ENCODE assay signal across 17 mouse cellular contexts in the genomic region with DNA sequence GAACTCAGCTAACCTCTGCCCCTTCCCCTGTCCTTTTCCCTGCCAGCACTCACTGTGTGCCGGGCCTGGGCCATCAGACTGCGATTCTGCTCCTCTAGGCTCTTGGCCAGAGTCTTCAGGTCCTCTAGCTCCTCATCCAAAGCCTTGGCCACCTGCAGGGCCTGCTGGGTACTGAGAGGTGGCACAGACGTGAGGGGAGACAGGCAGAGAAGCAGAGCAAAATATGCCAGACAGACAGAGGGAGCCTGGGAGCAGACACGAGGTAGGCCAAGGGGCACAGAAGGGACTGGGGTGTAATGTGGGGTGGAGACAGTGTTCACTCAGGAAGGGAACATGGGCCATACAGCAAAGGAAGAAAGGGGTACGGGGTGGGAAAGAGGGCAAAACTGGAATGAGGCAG. TPM values are rescaled to one million over a fixed set of nuclear protein-coding genes. Genes with fewer than 3 reads are reported as not detected.
DNase-seq lines count a peak whose midpoint lies in the region; ATAC-seq lines count a peak whose summit lies in the region.
"Had no signal": no experiment of that assay in that cellular context is flagged by ENCODE, and none has a peak within 500 bp of the region (broad histone marks: within the 10 kb centered on the region; RNA-seq: fewer than 3 reads in every experiment).

No protein-coding gene starts in this region.

- DNase-seq in cerebellum, adult 11-12 months = peak; percentile 82
- DNase-seq in cerebellum, postnatal 4 days (ENCODE audit: low spot score in 2 of 2) = no peak
- peak; percentile 36 for DNase-seq in left cerebral cortex, postnatal 4 days
- no peak for DNase-seq in left cerebral cortex, postnatal 14 days (ENCODE audit: low spot score in 2 of 2)
- peak; percentile 61 to 70 for DNase-seq in cerebellum, adult 18-20 months
- DNase-seq in limb, embryonic 10.5 days (ENCODE audit: low spot score) = no peak
- no peak for DNase-seq in right cerebral cortex, postnatal 14 days

- peaks cover 68% of the 10 kb centered on the region for H3K4me1 ChIP-seq in limb, embryonic 10.5 days

- H3K27me3 ChIP-seq in limb, embryonic 10.5 days (ENCODE audit: low read depth, poor library complexity, severe bottlenecking) = peaks cover 63% of the 10 kb centered on the region

- WGBS in limb, embryonic 10.5 days = 62% methylated on average over 5 of the region's 5 CpGs

- H3K27ac ChIP-seq in limb, embryonic 10.5 days = peak overlapping the region; percentile 50
- H3K27ac ChIP-seq: liver, embryonic 14.5 days had no signal

- ATAC-seq in activated CD4-positive, CD25-positive, alpha-beta regulatory T cell, adult 4 months = no peak
- ATAC-seq: forebrain, embryonic 16.5 days; inflammation-experienced regulatory T-cells, adult 6 months had no signal

- no peaks in the 10 kb centered on the region for H3K36me3 ChIP-seq in limb, embryonic 10.5 days

- no peaks in the 10 kb centered on the region for H3K9me3 ChIP-seq in limb, embryonic 10.5 days (replicated peaks)

- H3K4me3 ChIP-seq in limb, embryonic 10.5 days = no peak overlapping the region

- intact Hi-C loops in left cerebral cortex, postnatal 4 days (cut with DNase I) = no loop called here
- intact Hi-C loops in left cerebral cortex, postnatal 14 days (cut with DNase I) = no loop called here

RNA-seq across cellular contexts. Expression of a gene that starts 11.3 kb away (rescaled TPM):
- 1 to 10 TPM; 1.1 to 1.9 TPM for total RNA-seq in left cerebral cortex, postnatal 4 days (2021)
- 1 to 10 TPM; 3.0 to 3.5 TPM for total RNA-seq in left cerebral cortex, postnatal 14 days (2021)
- 0.45 and 0.68 TPM in 2 replicates for polyA plus RNA-seq in limb, embryonic 10.5 days (2016; fragmentation: Nextera tagmentation; extraction: Ambion mirVana)
- polyA plus RNA-seq in activated CD4-positive, CD25-positive, alpha-beta regulatory T cell, adult 4 months (2017; shearing (Covaris generic)) = under 1 TPM; 0.24 to 0.34 TPM
- total RNA-seq: megakaryocyte, adult 5-6 weeks had no signal

RNA-seq across cellular contexts. Expression of a gene that starts 12.6 kb away (rescaled TPM):
- not detected for total RNA-seq in left cerebral cortex, postnatal 4 days (2021)
- not detected for total RNA-seq in left cerebral cortex, postnatal 14 days (2021)
- not detected in 2 replicates for polyA plus RNA-seq in limb, embryonic 10.5 days (2016; fragmentation: Nextera tagmentation; extraction: Ambion mirVana)
- not detected for polyA plus RNA-seq in activated CD4-positive, CD25-positive, alpha-beta regulatory T cell, adult 4 months (2017; shearing (Covaris generic))
- total RNA-seq: adrenal gland, postnatal 4 days; granulocyte monocyte progenitor cell, adult 5-6 weeks; megakaryocyte, adult 5-6 weeks had no signal
- polyA plus RNA-seq: heart, postnatal 0 days; inflammation-experienced regulatory T-cells, adult 6 months; large intestine, adult 2 months; liver, embryonic 14.5 days had no signal

RNA-seq across cellular contexts. Expression of a gene that starts 14.0 kb away (rescaled TPM):
- total RNA-seq in left cerebral cortex, postnatal 4 days (2021) = under 1 TPM in 1 of 2 experiments, not detected in 1; 0.38 TPM
- under 1 TPM in 1 of 2 experiments, not detected in 1; 0.18 TPM for total RNA-seq in left cerebral cortex, postnatal 14 days (2021)
- polyA plus RNA-seq in limb, embryonic 10.5 days (2016; fragmentation: Nextera tagmentation; extraction: Ambion mirVana) = not detected in 2 replicates
- polyA plus RNA-seq in activated CD4-positive, CD25-positive, alpha-beta regulatory T cell, adult 4 months (2017; shearing (Covaris generic)) = not detected
- total RNA-seq: adrenal gland, postnatal 4 days; ES-E14; granulocyte monocyte progenitor cell, adult 5-6 weeks; megakaryocyte, adult 5-6 weeks had no signal
- polyA plus RNA-seq: forebrain, embryonic 16.5 days; heart, postnatal 0 days; inflammation-experienced regulatory T-cells, adult 6 months; large intestine, adult 2 months; liver, embryonic 14.5 days had no signal

RNA-seq across cellular contexts. Expression of a gene that starts 18.5 kb away (rescaled TPM):
- total RNA-seq in left cerebral cortex, postnatal 4 days (2021) = 10 to 100 TPM; 14.5 to 18.3 TPM
- 10 to 100 TPM; 13.7 to 17.3 TPM for total RNA-seq in left cerebral cortex, postnatal 14 days (2021)
- polyA plus RNA-seq in limb, embryonic 10.5 days (2016; fragmentation: Nextera tagmentation; extraction: Ambion mirVana) = 0.21 and 0.41 TPM in 2 replicates
- polyA plus RNA-seq in activated CD4-positive, CD25-positive, alpha-beta regulatory T cell, adult 4 months (2017; shearing (Covaris generic)) = 10 to 100 TPM; 20.6 to 24.7 TPM
- polyA plus RNA-seq: heart, postnatal 0 days had no signal

RNA-seq across cellular contexts. Expression of a gene that starts 22.1 kb away (rescaled TPM):
- total RNA-seq in left cerebral cortex, postnatal 4 days (2021) = 10 to 100 TPM; 15.1 to 17.6 TPM
- 1 to 10 TPM; 5.6 to 6.1 TPM for total RNA-seq in left cerebral cortex, postnatal 14 days (2021)
- polyA plus RNA-seq in limb, embryonic 10.5 days (2016; fragmentation: Nextera tagmentation; extraction: Ambion mirVana) = 435 and 481 TPM in 2 replicates
- 1 to 10 TPM; 1.5 to 2.8 TPM for polyA plus RNA-seq in activated CD4-positive, CD25-positive, alpha-beta regulatory T cell, adult 4 months (2017; shearing (Covaris generic))
- total RNA-seq: granulocyte monocyte progenitor cell, adult 5-6 weeks; megakaryocyte, adult 5-6 weeks had no signal

Comparison
In these comparisons a context has a peak if more than half of its experiments do, and no peak if none do; other contexts are left out.
1. DNase-seq: peak in cerebellum, adult 11-12 months (single experiment), left cerebral cortex, postnatal 4 days (single experiment) and cerebellum, adult 18-20 months (2 of 2); none in cerebellum, postnatal 4 days (0 of 2), left cerebral cortex, postnatal 14 days (0 of 2), limb, embryonic 10.5 days (single experiment) and right cerebral cortex, postnatal 14 days (single experiment).